Mouse (Mus musculus) cortical plate, adult 2 months (tissue): Measurements from ENCODE around the gene Npy4r.

Source experiments
- CTCF ChIP-seq: fragments of 200-500 bp; IDR thresholded peaks from 2 replicates; pipeline ENCODE4 v1.5.1; 2011; ENCODE audit warnings: mild to moderate bottlenecking, control low read depth, low read length; ENCODE audit not compliant: insufficient read depth; ENCODE audit errors: extremely low read depth
- POLR2A ChIP-seq: fragments of 200-500 bp; IDR thresholded peaks from 2 replicates; pipeline ENCODE4 v1.6.1; 2011; ENCODE audit warnings: mild to moderate bottlenecking, low read length, control low read depth; ENCODE audit not compliant: insufficient read depth; ENCODE audit errors: extremely low read depth

- no peak for TF ChIP-seq POLR2A
- no peak for TF ChIP-seq CTCF
Observed at GRCm38 (mm10) chr14:34121691-34122090, 30.6 kb downstream of the Npy4r start.
